Mouse (Mus musculus) olfactory bulb, adult 2 months (tissue): ENCODE data around the gene AU018091. TPM values are rescaled to one million over a fixed set of nuclear protein-coding genes. Genes with fewer than 3 reads are reported as not detected.

Experiments
- H3K27ac ChIP-seq: fragments of 200-500 bp; 2 replicates; pipeline ENCODE4 v1.5.1; 2012; ENCODE audit warnings: low read depth, low read length; ENCODE audit not compliant: insufficient read depth
- H3K4me1 ChIP-seq: fragments of 200-500 bp; 2 replicates; pipeline ENCODE4 v1.6.1; 2012; ENCODE audit warnings: low read length; ENCODE audit not compliant: control insufficient read depth, insufficient read depth
- H3K4me3 ChIP-seq: fragments of 200-500 bp; 2 replicates; pipeline ENCODE4 v1.5.1; 2012; ENCODE audit warnings: mild to moderate bottlenecking, low read depth, low read length, moderate library complexity; ENCODE audit not compliant: insufficient read depth
- CTCF ChIP-seq: fragments of 200-500 bp; IDR thresholded peaks from 2 replicates; pipeline ENCODE4 v1.5.1; 2012; ENCODE audit warnings: low read depth, mild to moderate bottlenecking, low read length, moderate library complexity; ENCODE audit not compliant: insufficient read depth
- POLR2A ChIP-seq: fragments of 200-500 bp; IDR thresholded peaks from 2 replicates; pipeline ENCODE4 v1.6.1; 2012; ENCODE audit warnings: mild to moderate bottlenecking, low read depth, low read length, moderate library complexity; ENCODE audit not compliant: insufficient read depth
- whole genome bisulfite sequencing: fragments of 180-500 bp; shearing (Covaris S2); methylation state at CpG from one replicate; pipeline ENCODE4 v1.1.7; 2018; 5-methylcytosine and 5-hydroxymethylcytosine counted together
- polyA plus RNA-seq: library from polyadenylated mRNA; stranded (reverse); fragments of >200 nt; gene quantifications from 2 replicates; pipeline ENCODE4 v1.2.4, GENCODE M21; 2012; ENCODE audit warnings: low replicate concordance; ENCODE audit not compliant: missing spikeins, insufficient read depth, insufficient read length

AU018091 gene
- not detected in 2 replicates for polyA plus RNA-seq

DNA sequence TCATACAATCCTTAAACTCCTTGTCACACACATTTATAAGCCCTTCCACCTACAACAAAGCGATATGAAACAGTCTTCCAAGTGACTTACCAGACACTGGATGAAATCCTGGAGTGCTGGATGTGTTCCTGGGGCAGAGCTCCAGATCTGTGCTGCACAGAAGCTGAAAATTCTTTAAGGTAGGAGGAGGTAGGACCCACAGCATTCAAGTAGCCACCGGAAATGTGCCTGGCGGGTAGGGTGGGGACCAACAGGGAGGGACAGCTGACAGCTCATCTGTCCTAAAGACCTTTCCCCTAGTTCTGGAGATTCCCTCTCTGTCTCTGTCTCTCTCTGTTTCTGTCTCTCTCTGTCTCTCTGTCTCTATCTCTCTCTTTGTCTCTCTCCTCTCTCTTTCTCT is at the start of gene AU018091:
Gene AU018091, minus strand, starts transcription at position 279 of the 400 bp plus-strand sequence.
- H3K4me3 ChIP-seq = no peak within 1 kb of the TSS
- TF ChIP-seq POLR2A (no peak), CTCF (no peak)
- 88% methylated on average over 3 of the region's 3 CpGs for WGBS
- H3K4me1 ChIP-seq = no peaks in the 10 kb centered on the region
- no peak within 1 kb of the TSS for H3K27ac ChIP-seq

DNA sequence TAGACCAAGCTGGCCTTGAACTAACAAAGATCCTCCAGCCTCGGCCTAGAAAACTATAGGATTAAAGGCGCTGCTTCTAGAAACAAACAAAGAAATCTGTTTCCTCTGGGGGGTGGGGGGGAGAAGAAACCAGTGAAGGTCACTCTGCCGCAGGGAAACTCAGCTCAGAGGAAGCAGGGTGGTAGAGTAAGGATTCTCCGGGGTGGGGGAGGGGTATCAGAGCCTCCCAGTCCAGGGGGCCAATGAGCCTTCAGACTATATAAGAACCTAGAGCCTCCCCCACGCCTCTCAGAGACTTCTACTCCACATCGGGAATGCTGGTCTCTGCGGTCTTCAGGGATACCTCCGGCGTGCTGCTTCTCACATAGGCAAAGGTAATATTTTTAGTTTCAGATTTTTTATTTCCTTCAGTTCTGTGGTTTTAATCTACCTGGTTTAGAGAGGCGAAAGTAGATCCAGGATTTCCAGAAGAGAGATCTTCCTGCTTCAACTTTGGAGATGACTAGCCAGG is 48.6 kb upstream of the AU018091 start:
- TF ChIP-seq POLR2A (no peak), CTCF (no peak)
- no peak overlapping the region for H3K27ac ChIP-seq
- H3K4me1 ChIP-seq = no peaks in the 10 kb centered on the region
- WGBS = 48% methylated on average over 10 of the region's 10 CpGs
- no peak overlapping the region for H3K4me3 ChIP-seq

DNA sequence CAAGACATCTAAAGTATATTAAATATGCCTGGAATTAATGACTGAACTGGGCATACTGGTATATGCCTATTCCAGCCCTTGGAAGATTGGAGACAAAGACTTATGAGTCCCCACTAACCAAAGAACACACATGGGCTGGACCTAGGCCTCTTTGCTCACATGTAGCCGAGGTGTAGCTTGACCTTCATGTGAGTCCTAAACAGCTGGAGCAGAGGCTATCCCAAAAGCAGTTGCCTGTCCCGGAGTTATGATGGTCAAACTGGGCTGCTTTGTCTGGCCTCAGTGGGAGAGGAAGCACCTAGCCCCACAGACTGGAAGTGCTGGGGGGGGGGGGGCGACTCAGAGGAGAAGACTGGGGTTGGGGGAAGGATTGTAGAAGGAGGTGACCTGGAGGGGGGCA is 47.3 kb upstream of the AU018091 start:
- H3K4me3 ChIP-seq = no peak overlapping the region
- 63% methylated on average over 3 of the region's 3 CpGs for WGBS
- TF ChIP-seq CTCF = no peak
- TF ChIP-seq POLR2A = no peak
- H3K4me1 ChIP-seq = no peaks in the 10 kb centered on the region
- H3K27ac ChIP-seq = no peak overlapping the region

DNA sequence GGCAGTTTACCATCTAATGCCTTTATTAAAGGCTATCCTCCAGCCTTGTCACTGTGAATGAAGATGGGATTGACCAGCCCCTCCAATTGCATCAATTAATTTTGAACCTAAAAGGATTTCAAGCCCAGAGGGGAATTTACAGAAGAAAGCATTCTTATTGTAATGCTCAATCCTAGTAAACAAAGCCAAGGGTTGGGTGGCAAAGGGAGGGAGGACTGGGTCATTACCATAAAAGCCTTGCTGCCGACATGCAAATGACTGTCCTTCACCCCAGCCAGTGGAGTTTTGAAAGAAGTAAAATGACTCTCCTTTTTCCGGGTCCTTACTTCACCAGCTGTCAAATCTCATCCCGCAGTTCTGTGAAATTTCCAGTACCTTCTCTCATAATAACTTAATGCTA is 44.6 kb upstream of the AU018091 start:
- H3K4me1 ChIP-seq = no peaks in the 10 kb centered on the region
- TF ChIP-seq CTCF (no peak), POLR2A (no peak)
- H3K27ac ChIP-seq = no peak overlapping the region
- WGBS = 23% methylated on average over 3 of the region's 3 CpGs
- no peak overlapping the region for H3K4me3 ChIP-seq

DNA sequence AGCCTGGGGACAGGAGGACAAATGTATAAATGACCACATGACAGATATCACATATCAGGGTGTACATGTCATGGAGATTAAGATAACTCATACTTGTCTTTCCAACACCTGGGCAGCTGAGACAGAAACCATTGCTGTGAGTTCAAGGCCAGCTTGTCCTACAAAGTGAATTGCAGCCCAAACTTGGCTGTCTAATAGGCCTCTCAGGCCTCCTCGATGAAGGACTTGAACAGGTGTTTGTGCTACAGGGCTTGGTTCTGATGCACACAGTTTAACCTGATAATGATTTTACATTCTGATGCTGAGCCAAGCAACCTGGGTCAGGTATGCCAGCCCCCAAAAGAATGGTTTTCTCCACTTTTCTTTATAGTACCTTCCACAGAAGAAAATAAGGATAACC is 44.2 kb upstream of the AU018091 start:
- 49% methylated on average over 1 of the region's 1 CpGs for WGBS
- TF ChIP-seq POLR2A (no peak), CTCF (no peak)
- no peaks in the 10 kb centered on the region for H3K4me1 ChIP-seq

DNA sequence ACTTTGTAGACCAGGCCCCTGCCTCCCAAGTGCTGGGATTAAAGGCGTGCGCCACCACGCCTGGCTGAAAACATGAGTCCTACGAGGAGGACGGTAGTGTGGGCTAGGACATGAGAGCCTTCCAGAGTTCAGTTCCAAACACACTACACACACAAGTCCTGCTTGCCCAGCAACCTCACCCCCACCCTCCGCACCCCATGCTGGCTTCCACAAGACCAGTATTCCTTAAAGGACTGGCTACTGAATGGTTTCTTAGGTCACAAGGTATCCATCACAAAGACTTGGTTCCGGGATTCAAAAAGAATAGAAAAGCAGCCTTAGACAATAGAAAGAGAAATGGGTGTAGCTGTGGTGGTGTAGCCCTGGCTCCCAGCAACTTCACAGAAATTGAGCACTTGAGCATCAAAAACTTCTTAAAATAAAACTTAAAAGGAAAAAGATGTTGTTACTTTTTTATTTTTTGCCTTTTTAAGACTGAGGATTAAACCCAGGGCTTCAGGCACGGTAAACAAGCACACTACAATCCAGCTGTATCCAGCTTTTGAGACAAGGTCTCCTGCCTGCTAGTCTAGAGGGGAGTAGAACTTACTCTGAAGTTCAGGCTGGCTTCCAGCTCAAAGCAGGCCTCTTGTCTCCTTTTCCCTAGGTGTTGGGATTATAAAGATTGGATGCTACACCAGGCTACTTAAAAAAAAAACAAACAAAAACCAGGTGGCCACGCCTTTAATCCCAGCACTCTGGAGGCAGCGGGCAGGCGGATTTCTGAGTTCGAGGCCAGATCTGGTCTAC is 43.2 kb upstream of the AU018091 start:
- no peaks in the 10 kb centered on the region for H3K4me1 ChIP-seq
- H3K4me3 ChIP-seq = no peak overlapping the region
- WGBS = 63% methylated on average over 12 of the region's 12 CpGs
- TF ChIP-seq POLR2A (no peak), CTCF (no peak)
- H3K27ac ChIP-seq = no peak overlapping the region

More for the DNA sequence above, 44.2 kb upstream of the AU018091 start:
- Histone ChIP-seq H3K4me3 (no peak overlapping the region), H3K27ac (no peak overlapping the region)

DNA sequence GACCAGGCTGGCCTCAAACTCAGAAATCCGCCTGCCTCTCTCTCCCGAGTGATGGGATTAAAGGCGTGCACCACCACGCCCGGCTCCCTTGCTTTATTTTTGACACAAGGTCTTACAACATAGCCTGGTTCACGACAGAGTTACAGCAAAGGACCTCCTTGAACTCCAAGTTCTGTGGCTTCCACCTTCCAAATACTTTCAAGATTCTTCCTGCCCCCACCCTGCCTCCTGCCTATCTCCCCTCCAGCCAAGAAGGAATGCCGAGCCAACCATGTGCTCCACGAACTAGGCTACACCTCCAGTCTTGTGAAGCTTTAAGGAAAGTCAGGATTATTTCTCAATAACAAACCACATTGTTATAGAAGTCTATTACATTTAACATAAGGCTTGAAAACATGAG is 42.5 kb upstream of the AU018091 start:
- Histone ChIP-seq H3K27ac (no peak overlapping the region), H3K4me1 (no peaks in the 10 kb centered on the region), H3K4me3 (no peak overlapping the region)
- TF ChIP-seq CTCF (no peak), POLR2A (no peak)
- 83% methylated on average over 8 of the region's 8 CpGs for WGBS

DNA sequence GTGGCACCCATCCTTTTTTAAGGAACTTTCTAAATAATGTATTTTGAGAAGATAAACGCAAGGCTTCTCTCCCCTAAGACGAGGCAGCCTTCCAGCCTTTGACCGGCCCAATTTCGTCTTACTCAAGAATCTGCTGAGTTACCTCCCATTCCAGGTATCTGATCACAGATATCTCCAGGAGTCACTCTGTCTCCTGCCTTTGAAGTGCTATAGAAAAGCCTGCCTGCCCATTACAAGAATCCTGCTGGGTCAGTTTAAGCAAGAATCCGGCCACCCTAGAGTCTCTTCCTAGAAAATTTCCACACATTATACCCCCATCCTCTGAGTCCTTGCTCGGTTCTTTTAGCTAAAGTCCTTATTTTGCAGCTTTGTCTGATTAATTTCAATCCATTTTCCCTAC is 41.6 kb upstream of the AU018091 start:
- WGBS = 61% methylated on average over 6 of the region's 6 CpGs
- no peak for TF ChIP-seq POLR2A
- TF ChIP-seq CTCF = no peak
- no peak overlapping the region for H3K4me3 ChIP-seq
- no peaks in the 10 kb centered on the region for H3K4me1 ChIP-seq
- no peak overlapping the region for H3K27ac ChIP-seq

DNA sequence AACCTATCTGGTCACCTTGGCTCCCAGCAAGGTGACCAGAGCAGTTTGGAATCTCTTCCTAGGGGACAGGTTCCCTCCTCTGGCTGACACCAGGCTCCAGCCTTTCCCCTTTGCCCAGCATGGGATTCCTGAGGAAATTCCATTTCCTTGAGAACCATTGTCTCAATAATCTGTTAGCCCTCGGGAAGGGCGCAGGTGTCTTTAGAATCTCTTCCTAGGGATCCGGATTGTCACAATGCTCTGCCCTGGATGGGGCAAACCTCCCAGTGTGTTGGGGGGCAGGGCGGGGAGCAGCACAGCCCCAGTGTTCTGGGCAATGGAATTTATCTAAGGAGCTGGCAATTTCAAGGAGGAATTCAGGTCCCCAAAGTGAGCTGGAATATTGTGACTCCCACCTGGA is 37.5 kb upstream of the AU018091 start:
- no peaks in the 10 kb centered on the region for H3K4me1 ChIP-seq
- no peak overlapping the region for H3K4me3 ChIP-seq
- no peak overlapping the region for H3K27ac ChIP-seq
- 15% methylated on average over 4 of the region's 4 CpGs for WGBS
- TF ChIP-seq CTCF (no peak), POLR2A (no peak)
